Mouse (Mus musculus): Measurements from ENCODE around the gene Pms1. TPM values are rescaled to one million over a fixed set of nuclear protein-coding genes. Genes with fewer than 3 reads are reported as not detected.
"Not testable (repeated sequence)": the region's sequence is repeated elsewhere in the genome, so short reads cannot be mapped to it uniquely, and the experiment has no call there.

The Pms1 gene
- 1 to 10 TPM; 4.0 to 5.2 TPM for total RNA-seq (2021)
- long read RNA-seq, experiment 1, partial matches to known transcripts, result 0 of 2 reads
- long read RNA-seq, experiment 1, other reads (novel, unspliced or antisense), result 0 of 2 reads
- long read RNA-seq, experiment 2, result 0 reads

GRCm38 (mm10) chr1:53296581-53297383 lies at the start of gene Pms1, which contains the start of the genes Ormdl1 and Gm28778:
Gene Pms1 (minus strand): TSS chr1:53297018.
Gene Ormdl1 (plus strand): TSS chr1:53297095.
Gene Gm28778 (plus strand): TSS chr1:53297111.
- intact Hi-C loops (cut with DNase I; ENCODE audit: low total_unique reads), result no loop called here
- peak; percentile 93 for DNase-seq

GRCm38 (mm10) chr1:53341071-53341470 lies 44.3 kb upstream of the Pms1 start:
- intact Hi-C loops (cut with DNase I; ENCODE audit: low total_unique reads), result no loop called here
- no peak for DNase-seq

GRCm38 (mm10) chr1:53337403-53337802 lies 40.6 kb upstream of the Pms1 start:
- intact Hi-C loops (cut with DNase I; ENCODE audit: low total_unique reads); DNase-seq: not testable (repeated sequence)

- intact Hi-C loops (cut with DNase I; ENCODE audit: low total_unique reads), result no loop called here
- DNase-seq, result no peak
These were observed 38.6 kb upstream of the Pms1 start for GRCm38 (mm10) chr1:53335465-53335864.

- DNase-seq; intact Hi-C loops (cut with DNase I; ENCODE audit: low total_unique reads): not testable (repeated sequence)
These were observed 36.7 kb upstream of the Pms1 start for GRCm38 (mm10) chr1:53333527-53333926.

- DNase-seq, result no peak
- intact Hi-C loops (cut with DNase I; ENCODE audit: low total_unique reads), result no loop called here
These were observed 28.1 kb upstream of the Pms1 start for GRCm38 (mm10) chr1:53324827-53325494.

- no peak for DNase-seq
- intact Hi-C loops (cut with DNase I; ENCODE audit: low total_unique reads), result no loop called here
These were observed 27.5 kb upstream of the Pms1 start for GRCm38 (mm10) chr1:53324277-53324676.

GRCm38 (mm10) chr1:53323254-53323653 lies 26.4 kb upstream of the Pms1 start:
- intact Hi-C loops (cut with DNase I; ENCODE audit: low total_unique reads), result no loop called here
- DNase-seq, result no peak

GRCm38 (mm10) chr1:53321662-53322344 lies 25.0 kb upstream of the Pms1 start:
- intact Hi-C loops (cut with DNase I; ENCODE audit: low total_unique reads), result no loop called here
- DNase-seq, result no peak

GRCm38 (mm10) chr1:53312989-53313967 lies 16.5 kb upstream of the Pms1 start, which contains the start of gene Osgepl1:
Gene Osgepl1 (plus strand): TSS chr1:53313624.
- intact Hi-C loops (cut with DNase I; ENCODE audit: low total_unique reads), result no loop called here
- peak; percentile 84 for DNase-seq

- DNase-seq, result no peak
- intact Hi-C loops (cut with DNase I; ENCODE audit: low total_unique reads), result no loop called here
These were observed 3.7 kb upstream of the Pms1 start for GRCm38 (mm10) chr1:53300506-53300905.

- DNase-seq, result no peak
- intact Hi-C loops (cut with DNase I; ENCODE audit: low total_unique reads), result no loop called here
These were observed 5.6 kb downstream of the Pms1 start for GRCm38 (mm10) chr1:53291197-53291596.

GRCm38 (mm10) chr1:53272646-53273045 lies 24.2 kb downstream of the Pms1 start:
- intact Hi-C loops (cut with DNase I; ENCODE audit: low total_unique reads), result loop anchor here (2.0 kb wide), 1 partner anchor 220 kb away; no protein-coding TSS in a partner anchor
- peak; percentile 16 for DNase-seq

- no peak for DNase-seq
- intact Hi-C loops (cut with DNase I; ENCODE audit: low total_unique reads), result no loop called here
These were observed 26.9 kb downstream of the Pms1 start for GRCm38 (mm10) chr1:53269901-53270300.

GRCm38 (mm10) chr1:53264958-53265612 lies 31.7 kb downstream of the Pms1 start:
- DNase-seq; intact Hi-C loops (cut with DNase I; ENCODE audit: low total_unique reads): not testable (repeated sequence)

- intact Hi-C loops (cut with DNase I; ENCODE audit: low total_unique reads), result no loop called here
- no peak for DNase-seq
These were observed 70.8 kb downstream of the Pms1 start for GRCm38 (mm10) chr1:53226063-53226462.

GRCm38 (mm10) chr1:53225616-53226015 lies 71.2 kb downstream of the Pms1 start:
- no peak for DNase-seq
- intact Hi-C loops (cut with DNase I; ENCODE audit: low total_unique reads), result no loop called here

- intact Hi-C loops (cut with DNase I; ENCODE audit: low total_unique reads), result no loop called here
- DNase-seq, result no peak
These were observed 72.0 kb downstream of the Pms1 start for GRCm38 (mm10) chr1:53224775-53225174.
